ENCODE assay signal across 25 mouse cellular contexts in the genomic region with DNA sequence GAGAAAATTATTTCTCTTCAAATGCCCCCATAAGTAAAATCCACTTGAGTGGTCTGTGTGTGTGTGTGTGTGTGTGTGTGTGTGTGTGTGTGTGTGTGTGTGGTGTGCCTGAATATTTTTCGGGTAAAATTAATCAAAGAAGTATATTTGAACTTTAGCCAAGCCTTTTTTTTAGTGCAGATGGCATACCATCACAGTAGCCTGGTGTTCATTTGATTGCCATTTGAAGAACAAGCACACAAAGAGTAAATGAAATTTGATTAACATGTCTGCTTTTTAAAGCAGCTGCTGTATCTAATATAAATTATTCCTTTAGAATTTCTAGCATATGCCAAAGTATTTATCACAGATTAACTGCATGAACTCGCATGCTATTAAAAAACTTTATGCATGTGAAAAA.
DNase-seq lines count a peak whose midpoint lies in the region; ATAC-seq and TF ChIP-seq lines count a peak whose summit lies in the region.
"Had no signal": no experiment of that assay in that cellular context is flagged by ENCODE, and none has a peak within 500 bp of the region (broad histone marks: within the 10 kb centered on the region; RNA-seq: fewer than 3 reads in every experiment).

No protein-coding gene starts in this region.

- no peak for TF ChIP-seq CTCF in forebrain, postnatal 0 days (IDR thresholded peaks at IDR 0.05; ENCODE audit: low read depth)
- TF ChIP-seq CTCF in brain, embryonic 14.5 days (IDR thresholded peaks at IDR 0.05; ENCODE audit: borderline replicate concordance, extremely low read depth, insufficient read depth, insufficient read length): no peak

- peak; percentile 57; the same call in 1 of the 2 replicates for ATAC-seq in forebrain, embryonic 13.5 days
- no peak for ATAC-seq in forebrain, postnatal 0 days
- ATAC-seq in forebrain, embryonic 12.5 days (ENCODE audit: low FRiP score): no peak
- ATAC-seq: activated CD4-positive, CD25-positive, alpha-beta regulatory T cell, adult 4 months; CD4-positive, CD25-positive, alpha-beta regulatory T cell, adult 4 months; forebrain, embryonic 15.5 days; Patski had no signal

- no peaks in the 10 kb centered on the region for H3K27me3 ChIP-seq in forebrain, embryonic 13.5 days
- H3K27me3 ChIP-seq in forebrain, embryonic 10.5 days (ENCODE audit: poor library complexity, severe bottlenecking): no peaks in the 10 kb centered on the region
- H3K27me3 ChIP-seq in forebrain, postnatal 0 days (ENCODE audit: insufficient read depth, low read length): no peaks in the 10 kb centered on the region
- no peaks in the 10 kb centered on the region for H3K27me3 ChIP-seq in forebrain, embryonic 12.5 days
- H3K27me3 ChIP-seq: CH12.LX; embryonic facial prominence, embryonic 13.5 days; embryonic facial prominence, embryonic 15.5 days; forebrain, embryonic 15.5 days; Patski had no signal

- 56% methylated on average over 2 of the region's 2 CpGs for WGBS in forebrain, embryonic 13.5 days
- 80% methylated on average over 2 of the region's 2 CpGs for WGBS in forebrain, embryonic 10.5 days
- 56% methylated on average over 2 of the region's 2 CpGs for WGBS in forebrain, postnatal 0 days
- WGBS in forebrain, embryonic 12.5 days: 75% methylated on average over 2 of the region's 2 CpGs

- no peak overlapping the region for H3K27ac ChIP-seq in forebrain, embryonic 13.5 days
- H3K27ac ChIP-seq in forebrain, embryonic 10.5 days: no peak overlapping the region
- H3K27ac ChIP-seq in forebrain, postnatal 0 days (ENCODE audit: low read depth, low read length): no peak overlapping the region
- H3K27ac ChIP-seq in forebrain, embryonic 12.5 days: no peak overlapping the region
- H3K27ac ChIP-seq: embryonic facial prominence, embryonic 13.5 days; embryonic facial prominence, embryonic 15.5 days; forebrain, embryonic 15.5 days had no signal

- no peak for DNase-seq in forebrain, embryonic 10.5 days (ENCODE audit: extremely low spot score, low spot score)
- DNase-seq in forebrain, postnatal 0 days: peak; percentile 2
- peak; percentile 55 for DNase-seq in brain, embryonic 14.5 days (ENCODE audit: low read depth)
- DNase-seq: adrenal gland, adult 8-10 months; adrenal gland, postnatal 14 days; adrenal gland, postnatal 36 days; B cell, adult 2 months; cerebellum, adult 11 months; cerebellum, adult 18-20 months; cerebellum, adult 8-10 months; cerebellum, adult 9-11 months; cerebellum, postnatal 14 days; cerebellum, postnatal 36 days; embryo, embryonic 11 days had no signal

- H3K4me3 ChIP-seq in forebrain, embryonic 13.5 days: no peak overlapping the region
- H3K4me3 ChIP-seq in forebrain, embryonic 10.5 days: no peak overlapping the region
- H3K4me3 ChIP-seq in forebrain, postnatal 0 days (ENCODE audit: low read depth, low read length): no peak overlapping the region
- no peak overlapping the region for H3K4me3 ChIP-seq in forebrain, embryonic 12.5 days (replicated peaks)
- H3K4me3 ChIP-seq: embryonic facial prominence, embryonic 13.5 days; embryonic facial prominence, embryonic 15.5 days; erythroblast, embryonic 14.5 days; forebrain, embryonic 15.5 days had no signal

- no peak overlapping the region for H3K4me2 ChIP-seq in forebrain, embryonic 13.5 days
- no peak overlapping the region for H3K4me2 ChIP-seq in forebrain, postnatal 0 days (ENCODE audit: low read depth)
- H3K4me2 ChIP-seq in forebrain, embryonic 12.5 days: no peak overlapping the region
- H3K4me2 ChIP-seq: embryonic facial prominence, embryonic 13.5 days; embryonic facial prominence, embryonic 15.5 days; forebrain, embryonic 15.5 days had no signal

- H3K9me3 ChIP-seq in forebrain, embryonic 13.5 days (replicated peaks): no peaks in the 10 kb centered on the region
- no peaks in the 10 kb centered on the region for H3K9me3 ChIP-seq in forebrain, embryonic 10.5 days
- no peaks in the 10 kb centered on the region for H3K9me3 ChIP-seq in forebrain, postnatal 0 days (ENCODE audit: low read length)
- no peaks in the 10 kb centered on the region for H3K9me3 ChIP-seq in forebrain, embryonic 12.5 days
- H3K9me3 ChIP-seq: embryonic facial prominence, embryonic 13.5 days; embryonic facial prominence, embryonic 15.5 days; forebrain, embryonic 15.5 days; G1E had no signal

- H3K36me3 ChIP-seq in forebrain, embryonic 13.5 days (ENCODE audit: poor library complexity, severe bottlenecking): no peaks in the 10 kb centered on the region
- H3K36me3 ChIP-seq in forebrain, embryonic 10.5 days (replicated peaks): no peaks in the 10 kb centered on the region
- H3K36me3 ChIP-seq in forebrain, postnatal 0 days (ENCODE audit: insufficient read depth): no peaks in the 10 kb centered on the region
- no peaks in the 10 kb centered on the region for H3K36me3 ChIP-seq in forebrain, embryonic 12.5 days (replicated peaks)
- H3K36me3 ChIP-seq: embryonic facial prominence, embryonic 13.5 days; embryonic facial prominence, embryonic 15.5 days; forebrain, embryonic 15.5 days; G1E had no signal

- no peak overlapping the region for H3K9ac ChIP-seq in forebrain, embryonic 13.5 days
- no peak overlapping the region for H3K9ac ChIP-seq in forebrain, postnatal 0 days
- no peak overlapping the region for H3K9ac ChIP-seq in forebrain, embryonic 12.5 days
- H3K9ac ChIP-seq: embryonic facial prominence, embryonic 13.5 days; embryonic facial prominence, embryonic 15.5 days; forebrain, embryonic 15.5 days had no signal

- TF ChIP-seq POLR2A in brain, embryonic 14.5 days (IDR thresholded peaks at IDR 0.05; ENCODE audit: borderline replicate concordance, extremely low read depth, insufficient read depth, insufficient read length, poor library complexity, severe bottlenecking): no peak

- H3K4me1 ChIP-seq in forebrain, embryonic 13.5 days: no peaks in the 10 kb centered on the region
- H3K4me1 ChIP-seq in forebrain, embryonic 10.5 days: no peaks in the 10 kb centered on the region
- no peaks in the 10 kb centered on the region for H3K4me1 ChIP-seq in forebrain, postnatal 0 days (ENCODE audit: insufficient read depth)
- H3K4me1 ChIP-seq in forebrain, embryonic 12.5 days: no peaks in the 10 kb centered on the region
- H3K4me1 ChIP-seq: embryonic facial prominence, embryonic 13.5 days; embryonic facial prominence, embryonic 15.5 days; forebrain, embryonic 15.5 days had no signal
